Mouse (Mus musculus) stomach, embryonic 16.5 days (tissue): ENCODE results near the gene Mcemp1. TPM values are rescaled to one million over a fixed set of nuclear protein-coding genes. Genes with fewer than 3 reads are reported as not detected.

Experiments
- ATAC-seq: fragments of 200-750 bp; cut with Nextera tagmentation; 2 replicates; pipeline ENCODE4 v1.8.0; 2017; ENCODE audit warnings: moderate number of reproducible peaks, moderate TSS enrichment; ENCODE audit not compliant: insufficient read depth, low FRiP score
- H3K27ac ChIP-seq: fragments of 300-500 bp; sonication (generic); 2 replicates; pipeline ENCODE4 v1.5.1; 2014; ENCODE audit warnings: low read length
- H3K27me3 ChIP-seq: fragments of 300-500 bp; sonication (generic); 2 replicates; pipeline ENCODE4 v1.6.1; 2014; ENCODE audit warnings: low read length, control low read depth, mixed read lengths; ENCODE audit not compliant: control insufficient read depth, insufficient read depth
- H3K36me3 ChIP-seq: fragments of 300-500 bp; sonication (generic); 2 replicates; pipeline ENCODE4 v1.6.1; 2014; ENCODE audit warnings: low read length; ENCODE audit not compliant: control insufficient read depth, insufficient read depth
- H3K4me1 ChIP-seq: fragments of 300-500 bp; sonication (generic); 2 replicates; pipeline ENCODE4 v1.6.1; 2014; ENCODE audit warnings: low read length, control low read depth, mixed read lengths; ENCODE audit not compliant: control insufficient read depth, insufficient read depth
- H3K4me2 ChIP-seq: fragments of 300-500 bp; sonication (generic); 2 replicates; pipeline ENCODE4 v1.6.1; 2014; ENCODE audit warnings: low read depth, low read length, mixed read lengths
- H3K4me3 ChIP-seq: fragments of 300-500 bp; sonication (generic); replicated peaks from 2 replicates; pipeline ENCODE4 v1.5.1; 2014; ENCODE audit warnings: mild to moderate bottlenecking, low read length
- H3K9ac ChIP-seq: fragments of 300-500 bp; sonication (generic); 2 replicates; pipeline ENCODE4 v1.6.1; 2014; ENCODE audit warnings: low read length
- H3K9me3 ChIP-seq: fragments of 300-500 bp; sonication (generic); replicated peaks from 2 replicates; pipeline ENCODE4 v1.6.1; 2016; ENCODE audit warnings: low read length, control low read depth; ENCODE audit not compliant: control insufficient read depth
- WGBS: fragments of 180-500 bp; shearing (Covaris S2); extraction: QIAGEN DNeasy Blood & Tissue Kit; methylation state at CpG from one replicate; pipeline ENCODE4 v1.1.7; 2014; 5-methylcytosine and 5-hydroxymethylcytosine counted together
- polyA plus RNA-seq: library from polyadenylated mRNA; unstranded; fragments of >200 nt; fragmentation: Nextera tagmentation; extraction: Ambion mirVana; gene quantifications from 2 replicates; pipeline ENCODE4 v1.2.1, GENCODE M21; 2015

Mcemp1 gene
- polyA plus RNA-seq, 1 experiment from 2014 or later, result 2.7 TPM

GRCm38 (mm10) chr8:3645804-3646203, 19.8 kb upstream of the Mcemp1 start:
- Histone ChIP-seq H3K4me1 (no peaks in the 10 kb centered on the region), H3K27ac (no peak overlapping the region), H3K27me3 (no peaks in the 10 kb centered on the region), H3K4me3 (no peak overlapping the region), H3K4me2 (no peak overlapping the region), H3K36me3 (no peaks in the 10 kb centered on the region), H3K9ac (no peak overlapping the region), H3K9me3 (no peaks in the 10 kb centered on the region)
- WGBS, result 20% methylated on average over 5 of the region's 5 CpGs
- peak; percentile 67; the same call in 1 of the 2 replicates for ATAC-seq

DNA sequence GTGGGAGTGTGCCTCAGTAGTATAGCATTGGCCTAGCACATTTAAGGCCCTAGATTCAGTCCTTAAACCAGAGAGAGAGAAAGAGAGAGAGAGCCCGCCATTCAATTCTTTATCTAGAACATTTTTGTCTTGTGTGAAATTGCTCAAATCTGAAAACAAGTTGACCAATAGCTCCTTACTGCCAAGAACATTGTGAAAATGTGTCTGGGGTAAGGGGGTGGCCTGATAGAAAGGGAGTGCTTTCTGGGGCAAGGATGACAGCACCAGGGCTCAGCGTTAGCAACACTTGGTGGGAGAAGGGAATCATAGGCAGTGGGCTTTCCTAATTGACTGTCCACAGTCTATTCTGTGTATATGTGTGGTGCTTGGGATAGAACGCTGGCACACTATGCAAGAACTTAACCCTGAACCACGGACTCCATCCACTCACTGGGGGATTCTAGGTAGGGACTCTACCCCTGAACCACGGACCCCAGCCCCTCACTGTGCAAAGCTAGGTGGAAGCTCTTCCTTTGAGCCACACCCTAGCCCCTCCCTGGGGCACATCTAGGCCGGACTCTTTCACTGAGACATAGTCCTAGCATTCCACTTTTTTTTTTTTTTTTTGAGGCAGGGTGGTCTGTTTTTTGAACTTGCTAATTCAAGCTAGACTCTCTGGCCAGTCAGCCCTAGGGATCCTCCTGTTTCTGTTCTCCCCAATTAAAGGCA, 18.6 kb upstream of the Mcemp1 start:
- ATAC-seq, result no peak
- 79% methylated on average over 6 of the region's 6 CpGs for WGBS
- Histone ChIP-seq H3K27ac (no peak overlapping the region), H3K9me3 (no peaks in the 10 kb centered on the region), H3K27me3 (no peaks in the 10 kb centered on the region), H3K4me2 (no peak overlapping the region), H3K4me1 (no peaks in the 10 kb centered on the region), H3K9ac (no peak overlapping the region), H3K4me3 (no peak overlapping the region), H3K36me3 (no peaks in the 10 kb centered on the region)

- H3K9me3 ChIP-seq, result no peaks in the 10 kb centered on the region
- H3K4me3 ChIP-seq, result no peak overlapping the region
- no peaks in the 10 kb centered on the region for H3K36me3 ChIP-seq
- H3K4me1 ChIP-seq, result no peaks in the 10 kb centered on the region
- no peak overlapping the region; the same call in 1 of the 2 replicates for H3K27ac ChIP-seq
- no peak overlapping the region for H3K9ac ChIP-seq
- 63% methylated on average over 4 of the region's 4 CpGs for WGBS
- H3K4me2 ChIP-seq, result no peak overlapping the region
- ATAC-seq, result no peak
- no peaks in the 10 kb centered on the region for H3K27me3 ChIP-seq
Observed at GRCm38 (mm10) chr8:3647561-3647960, 18.0 kb upstream of the Mcemp1 start.

GRCm38 (mm10) chr8:3648268-3648667, 17.3 kb upstream of the Mcemp1 start:
- WGBS, result 54% methylated on average over 2 of the region's 2 CpGs
- Histone ChIP-seq H3K4me2 (no peak overlapping the region), H3K36me3 (no peaks in the 10 kb centered on the region), H3K27me3 (no peaks in the 10 kb centered on the region), H3K9me3 (no peaks in the 10 kb centered on the region), H3K4me1 (no peaks in the 10 kb centered on the region), H3K9ac (no peak overlapping the region), H3K27ac (no peak overlapping the region), H3K4me3 (no peak overlapping the region)
- no peak for ATAC-seq

DNA sequence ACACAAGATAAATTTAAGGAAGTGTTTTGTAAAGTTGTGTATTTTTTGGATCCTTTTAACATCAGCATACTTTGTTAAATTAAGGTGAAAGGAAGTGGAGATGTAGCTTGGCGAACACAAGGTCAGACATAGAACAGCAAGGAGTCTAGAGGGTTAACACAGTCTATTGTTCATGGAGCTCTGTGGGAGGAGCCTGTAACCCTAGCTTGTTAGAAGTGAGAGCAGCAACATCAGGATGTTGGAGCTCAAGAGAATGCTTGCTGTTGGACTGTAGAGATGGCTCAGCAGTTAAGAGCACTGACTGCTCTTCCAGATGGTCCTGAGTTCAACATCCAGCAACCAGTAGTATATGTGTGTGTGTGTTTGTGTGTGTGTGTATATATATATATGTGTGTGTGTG, 16.6 kb upstream of the Mcemp1 start:
- 47% methylated on average over 1 of the region's 1 CpGs for WGBS
- ATAC-seq, result no peak
- H3K27me3 ChIP-seq, result no peaks in the 10 kb centered on the region

GRCm38 (mm10) chr8:3652845-3653244, 12.7 kb upstream of the Mcemp1 start:
- H3K27ac ChIP-seq, result no peak overlapping the region
- H3K36me3 ChIP-seq, result no peaks in the 10 kb centered on the region
- no peaks in the 10 kb centered on the region for H3K4me1 ChIP-seq
- H3K27me3 ChIP-seq, result no peaks in the 10 kb centered on the region
- no peak overlapping the region for H3K4me3 ChIP-seq
- H3K4me2 ChIP-seq, result no peak overlapping the region
- WGBS, result 64% methylated on average over 3 of the region's 3 CpGs
- no peaks in the 10 kb centered on the region for H3K9me3 ChIP-seq
- ATAC-seq, result no peak
- H3K9ac ChIP-seq, result no peak overlapping the region

More for the DNA sequence above, 16.6 kb upstream of the Mcemp1 start:
- Histone ChIP-seq H3K9ac (no peak overlapping the region), H3K27ac (no peak overlapping the region), H3K36me3 (no peaks in the 10 kb centered on the region), H3K4me3 (no peak overlapping the region), H3K9me3 (no peaks in the 10 kb centered on the region), H3K4me1 (no peaks in the 10 kb centered on the region), H3K4me2 (no peak overlapping the region)

GRCm38 (mm10) chr8:3654726-3655508, 10.6 kb upstream of the Mcemp1 start:
- no peaks in the 10 kb centered on the region for H3K9me3 ChIP-seq
- no peaks in the 10 kb centered on the region for H3K36me3 ChIP-seq
- no peak overlapping the region for H3K4me2 ChIP-seq
- WGBS, result 66% methylated on average over 11 of the region's 11 CpGs
- no peaks in the 10 kb centered on the region for H3K4me1 ChIP-seq
- H3K27me3 ChIP-seq, result no peaks in the 10 kb centered on the region
- no peak for ATAC-seq
- H3K4me3 ChIP-seq, result no peak overlapping the region
- H3K9ac ChIP-seq, result no peak overlapping the region
- H3K27ac ChIP-seq, result no peak overlapping the region

DNA sequence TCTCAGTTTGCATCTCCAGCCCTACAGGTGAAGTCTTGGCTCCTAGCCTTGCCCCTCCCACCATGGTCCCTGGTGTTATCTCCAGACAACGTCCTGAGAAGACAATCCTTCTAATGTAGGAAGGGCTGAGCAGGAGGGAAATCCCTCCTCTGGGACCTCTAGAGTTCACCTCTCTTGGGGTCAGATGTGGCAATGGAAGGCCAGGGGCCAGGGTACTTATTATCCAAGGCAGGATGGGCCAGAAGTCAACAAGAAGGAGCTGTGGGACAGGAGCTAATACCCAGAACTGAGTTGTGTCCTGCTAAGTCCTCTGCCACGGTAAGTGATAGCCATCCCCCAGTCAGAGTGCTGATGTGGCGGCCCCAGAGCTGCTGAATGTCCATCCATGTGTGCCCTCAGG, 10.0 kb upstream of the Mcemp1 start, which contains the start of gene Retn:
Gene Retn, plus strand, starts transcription at position 245 of the 400 bp plus-strand sequence.
- Histone ChIP-seq H3K4me3 (no peak within 1 kb of the TSS), H3K27me3 (no peaks in the 10 kb centered on the region), H3K9ac (no peak within 1 kb of the TSS), H3K27ac (no peak within 1 kb of the TSS), H3K9me3 (no peaks in the 10 kb centered on the region), H3K4me1 (no peaks in the 10 kb centered on the region), H3K4me2 (no peak within 1 kb of the TSS), H3K36me3 (no peaks in the 10 kb centered on the region)
- 52% methylated on average over 3 of the region's 3 CpGs for WGBS
- ATAC-seq, result no peak

GRCm38 (mm10) chr8:3656725-3657381, 8.7 kb upstream of the Mcemp1 start:
- no peak overlapping the region for H3K4me2 ChIP-seq
- no peak overlapping the region for H3K9ac ChIP-seq
- no peak for ATAC-seq
- no peaks in the 10 kb centered on the region for H3K36me3 ChIP-seq
- no peaks in the 10 kb centered on the region for H3K27me3 ChIP-seq
- H3K4me1 ChIP-seq, result no peaks in the 10 kb centered on the region
- H3K27ac ChIP-seq, result no peak overlapping the region
- no peak overlapping the region for H3K4me3 ChIP-seq
- 16% methylated on average over 7 of the region's 7 CpGs for WGBS
- H3K9me3 ChIP-seq, result no peaks in the 10 kb centered on the region
